Mouse (Mus musculus) CH12.LX (cell line): ENCODE measurements around the gene Emc9. TPM values are rescaled to one million over a fixed set of nuclear protein-coding genes. Genes with fewer than 3 reads are reported as not detected.

Experiments
- DNase-seq: peaks from one replicate; pipeline ENCODE4 v3.0.0-alpha.2; 2013; ENCODE audit errors: extremely low read depth
- H3K27ac ChIP-seq: 2 replicates; pipeline ENCODE4 v1.5.1; 2012; ENCODE audit warnings: low read depth, mild to moderate bottlenecking, control low read depth, moderate library complexity; ENCODE audit not compliant: insufficient read depth
- H3K27me3 ChIP-seq: replicated peaks from 2 replicates; pipeline ENCODE3; 2012; ENCODE audit warnings: inconsistent platforms
- H3K36me3 ChIP-seq, 2 experiments: replicated peaks in 1 of 2; 2 replicates each; pipeline versions ENCODE3 to v1.6.1; 2012; ENCODE audit warnings: inconsistent platforms in 1 of 2, low read length in 1 of 2, mild to moderate bottlenecking in 1 of 2, mixed read lengths in 1 of 2, moderate library complexity in 1 of 2; ENCODE audit not compliant: control insufficient read depth in 1 of 2, insufficient read depth in 1 of 2
- H3K4me1 ChIP-seq, 2 experiments: 2 replicates each; pipeline ENCODE4 v1.6.1; 2012; ENCODE audit warnings: inconsistent platforms in 1 of 2, moderate library complexity in 1 of 2; ENCODE audit not compliant: insufficient read depth in 2 of 2, control insufficient read depth in 1 of 2
- H3K4me2 ChIP-seq: 2 replicates; pipeline ENCODE4 v1.6.1; 2012; ENCODE audit warnings: low read depth, mild to moderate bottlenecking, control low read depth; ENCODE audit not compliant: poor library complexity, insufficient read depth, severe bottlenecking
- H3K4me3 ChIP-seq, 3 experiments: fragments of 150-350 bp in 1 of 3; sonication (generic) in 1 of 3; replicated peaks in 1 of 3; 2 replicates each; pipeline versions ENCODE3 to v1.5.1; 2011 to 2012; ENCODE audit warnings: low read depth in 2 of 3, low read length in 2 of 3, mild to moderate bottlenecking in 2 of 3, moderate library complexity in 2 of 3, control low read depth in 1 of 3, improper control_type of control experiment in 1 of 3, inconsistent platforms in 1 of 3, mixed read lengths in 1 of 3; ENCODE audit not compliant: poor library complexity in 1 of 3
- H3K79me2 ChIP-seq: replicated peaks from 2 replicates; pipeline ENCODE4 v1.6.1; 2012; ENCODE audit warnings: mild to moderate bottlenecking, moderate library complexity; ENCODE audit not compliant: control insufficient read depth, poor library complexity, insufficient read depth, severe bottlenecking; ENCODE audit errors: extremely low read depth
- H3K9ac ChIP-seq: 2 replicates; pipeline ENCODE4 v1.6.1; 2012; ENCODE audit warnings: low read depth, mild to moderate bottlenecking, control low read depth, moderate library complexity; ENCODE audit not compliant: insufficient read depth
- H3K9me3 ChIP-seq: replicated peaks from 2 replicates; pipeline ENCODE3; 2012; ENCODE audit warnings: low read length, inconsistent platforms, mixed read lengths
- BHLHE40 ChIP-seq: IDR thresholded peaks from 2 replicates; pipeline ENCODE4 v1.6.1; 2011; ENCODE audit warnings: mild to moderate bottlenecking, low read depth, low read length, improper control_type of control experiment
- CHD1 ChIP-seq: IDR thresholded peaks from 2 replicates; pipeline ENCODE4 v1.6.1; 2012; ENCODE audit warnings: low read depth, low read length, improper control_type of control experiment, inconsistent platforms
- CHD2 ChIP-seq: IDR thresholded peaks from 2 replicates; pipeline ENCODE4 v1.6.1; 2011; ENCODE audit warnings: low read length, improper control_type of control experiment
- ELF1 ChIP-seq: IDR thresholded peaks from 2 replicates; pipeline ENCODE4 v1.6.1; 2014; ENCODE audit warnings: low read depth, mild to moderate bottlenecking, inconsistent platforms, low read length, improper control_type of control experiment
- IRF4 ChIP-seq: IDR thresholded peaks from 2 replicates; pipeline ENCODE4 v1.6.1; 2014; ENCODE audit warnings: low read depth, mild to moderate bottlenecking, inconsistent platforms, low read length, improper control_type of control experiment
- JUND ChIP-seq: conservative IDR thresholded peaks from 2 replicates; pipeline ENCODE4 v1.6.1; 2011; ENCODE audit warnings: low read depth, low read length, improper control_type of control experiment
- KAT2A ChIP-seq: IDR thresholded peaks from 2 replicates; pipeline ENCODE4 v1.6.1; 2012; ENCODE audit warnings: low read length, improper control_type of control experiment, inconsistent platforms; ENCODE audit not compliant: insufficient replicate concordance
- MAFK ChIP-seq: IDR thresholded peaks from 2 replicates; pipeline ENCODE4 v1.6.1; 2011; ENCODE audit warnings: low read length, improper control_type of control experiment; ENCODE audit not compliant: insufficient replicate concordance
- MAZ ChIP-seq: IDR thresholded peaks from 2 replicates; pipeline ENCODE4 v1.6.1; 2012; ENCODE audit warnings: low read depth, mild to moderate bottlenecking, inconsistent platforms, low read length, improper control_type of control experiment, moderate library complexity
- MEF2A ChIP-seq: IDR thresholded peaks from 2 replicates; pipeline ENCODE4 v1.6.1; 2014; ENCODE audit warnings: low read depth, mild to moderate bottlenecking, inconsistent platforms, low read length, improper control_type of control experiment, borderline replicate concordance
- MXI1 ChIP-seq: IDR thresholded peaks from 2 replicates; pipeline ENCODE4 v1.6.1; 2011; ENCODE audit warnings: mild to moderate bottlenecking, low read depth, low read length, improper control_type of control experiment
- NELFE ChIP-seq: IDR thresholded peaks from 2 replicates; pipeline ENCODE4 v1.6.1; 2011; ENCODE audit warnings: low read depth, low read length, improper control_type of control experiment
- NRF1 ChIP-seq: IDR thresholded peaks from 2 replicates; pipeline ENCODE4 v1.6.1; 2014; ENCODE audit warnings: low read depth, mild to moderate bottlenecking, inconsistent platforms, low read length, improper control_type of control experiment, moderate library complexity
- PAX5 ChIP-seq: IDR thresholded peaks from 2 replicates; pipeline ENCODE4 v1.6.1; 2012; ENCODE audit warnings: low read length, inconsistent platforms, mixed read lengths
- RCOR1 ChIP-seq: conservative IDR thresholded peaks from 2 replicates; pipeline ENCODE4 v1.6.1; 2012; ENCODE audit warnings: low read depth, mild to moderate bottlenecking, inconsistent platforms, low read length, improper control_type of control experiment
- SMC3 ChIP-seq: IDR thresholded peaks from 2 replicates; pipeline ENCODE4 v1.6.1; 2011; ENCODE audit warnings: low read depth, low read length, improper control_type of control experiment
- UBTF ChIP-seq: IDR thresholded peaks from 2 replicates; pipeline ENCODE4 v1.6.1; 2012; ENCODE audit warnings: low read depth, mild to moderate bottlenecking, inconsistent platforms, low read length, improper control_type of control experiment, moderate library complexity
- USF1 ChIP-seq: IDR thresholded peaks from 2 replicates; pipeline ENCODE4 v1.6.1; 2014; ENCODE audit warnings: low read depth, mild to moderate bottlenecking, inconsistent platforms, low read length, improper control_type of control experiment
- ZC3H11A ChIP-seq: IDR thresholded peaks from 2 replicates; pipeline ENCODE4 v1.6.1; 2012; ENCODE audit warnings: low read depth, mild to moderate bottlenecking, inconsistent platforms, low read length, improper control_type of control experiment
- ZKSCAN1 ChIP-seq: IDR thresholded peaks from 2 replicates; pipeline ENCODE4 v1.6.1; 2012; ENCODE audit warnings: low read depth, inconsistent platforms, low read length, improper control_type of control experiment, borderline replicate concordance
- dilution Hi-C: fragments of 300-500 bp; cut with MboI; formaldehyde crosslinking; loops from 2 replicates; pipeline ENCODE4 v1.14.3; 2020; ENCODE audit warnings: low sequenced_read_pairs; ENCODE audit not compliant: extremely low pct_unique_long_range_greater_than_20kb, extremely low pct_ligation_motif_present
- in situ Hi-C: fragments of 300-500 bp; cut with MboI; formaldehyde crosslinking; loops from 3 replicates; pipeline ENCODE4 v1.14.3; 2019; ENCODE audit warnings: low sequenced_read_pairs, low pct_ligation_motif_present, low pct_unique_long_range_greater_than_20kb, mixed read lengths
- polyA plus RNA-seq: library from polyadenylated mRNA; unstranded; fragments of >175 nt; gene quantifications from 2 replicates; pipeline ENCODE4 v1.2.1, GENCODE M21; 2012; ENCODE audit warnings: low read depth; ENCODE audit not compliant: insufficient read length
- total RNA-seq, 2 experiments: library from RNA; depleted of rRNA; stranded (reverse); fragments of 300-350 nt in 1 of 2; fragments of >200 nt in 1 of 2; gene quantifications; 2 replicates each; pipeline ENCODE4 v1.2.3; 2012 to 2014

Gene Emc9
- total and polyA plus RNA-seq, 3 experiments = 1.7 to 9.6 (median 4.2) TPM

DNA sequence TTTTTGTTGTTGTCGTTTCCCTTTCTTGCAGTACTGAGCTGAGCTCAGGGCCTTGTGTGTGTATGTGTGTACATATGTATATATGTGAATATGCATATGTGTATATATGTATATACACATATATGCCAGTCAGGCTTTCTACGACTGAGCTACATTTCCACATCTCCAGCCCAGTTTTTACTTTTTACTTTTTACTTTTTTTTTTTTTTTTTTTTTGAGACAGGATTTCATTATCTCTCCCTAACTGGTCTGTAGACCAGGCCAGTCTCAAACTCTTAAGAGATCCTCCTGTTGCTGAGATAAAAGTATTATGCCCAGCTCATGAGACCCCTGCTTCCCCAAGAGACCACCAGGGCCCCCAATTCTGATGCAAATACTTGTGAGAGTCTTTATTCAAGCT is 31.7 kb upstream of the Emc9 start:
- Histone ChIP-seq H3K4me2 (no peak overlapping the region), H3K9me3 (no peaks in the 10 kb centered on the region), H3K4me3 (no peak overlapping the region), H3K79me2 (no peaks in the 10 kb centered on the region), H3K27me3 (no peaks in the 10 kb centered on the region), H3K9ac (no peak overlapping the region), H3K27ac (no peak overlapping the region), H3K4me1 (no peaks in the 10 kb centered on the region), H3K36me3 (no peaks in the 10 kb centered on the region)
- TF ChIP-seq MAFK (no peak), MEF2A (no peak), ZC3H11A (no peak), MAZ (no peak), ELF1 (no peak), CHD1 (no peak), BHLHE40 (no peak)
- no peak for DNase-seq
- dilution Hi-C loops (no loop called here), in situ Hi-C loops (no loop called here)

DNA sequence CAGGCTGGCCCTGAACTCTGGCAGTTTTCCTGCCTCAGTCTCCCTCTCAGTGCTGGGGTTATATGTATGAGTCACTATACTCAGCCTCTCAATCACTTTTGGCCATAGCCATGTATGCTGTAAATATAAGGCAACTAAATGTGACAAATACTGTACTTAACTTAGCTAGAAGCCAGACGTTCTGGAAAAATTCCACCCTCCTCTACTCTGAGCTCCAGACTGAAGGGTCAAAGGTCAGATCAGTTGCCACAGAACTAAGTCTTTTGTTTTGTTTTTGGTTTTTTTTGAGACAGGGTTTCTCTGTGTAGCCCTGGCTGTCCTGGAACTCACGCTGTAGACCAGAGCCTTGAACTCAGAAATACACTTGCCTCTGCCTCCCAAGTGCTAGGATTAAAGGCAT is 30.8 kb upstream of the Emc9 start:
- H3K36me3 ChIP-seq = peaks cover 0 to 2% of the 10 kb centered on the region in 2 experiments
- H3K4me1 ChIP-seq = no peaks in the 10 kb centered on the region
- H3K4me3 ChIP-seq = no peak overlapping the region
- H3K4me2 ChIP-seq = no peak overlapping the region
- H3K79me2 ChIP-seq = no peaks in the 10 kb centered on the region
- DNase-seq = no peak
- in situ Hi-C loops = no loop called here
- TF ChIP-seq CHD2 (no peak), NRF1 (no peak), IRF4 (no peak), NELFE (no peak)
- dilution Hi-C loops = no loop called here
- H3K9ac ChIP-seq = no peak overlapping the region
- H3K27me3 ChIP-seq = no peaks in the 10 kb centered on the region
- no peaks in the 10 kb centered on the region for H3K9me3 ChIP-seq
- no peak overlapping the region for H3K27ac ChIP-seq

DNA sequence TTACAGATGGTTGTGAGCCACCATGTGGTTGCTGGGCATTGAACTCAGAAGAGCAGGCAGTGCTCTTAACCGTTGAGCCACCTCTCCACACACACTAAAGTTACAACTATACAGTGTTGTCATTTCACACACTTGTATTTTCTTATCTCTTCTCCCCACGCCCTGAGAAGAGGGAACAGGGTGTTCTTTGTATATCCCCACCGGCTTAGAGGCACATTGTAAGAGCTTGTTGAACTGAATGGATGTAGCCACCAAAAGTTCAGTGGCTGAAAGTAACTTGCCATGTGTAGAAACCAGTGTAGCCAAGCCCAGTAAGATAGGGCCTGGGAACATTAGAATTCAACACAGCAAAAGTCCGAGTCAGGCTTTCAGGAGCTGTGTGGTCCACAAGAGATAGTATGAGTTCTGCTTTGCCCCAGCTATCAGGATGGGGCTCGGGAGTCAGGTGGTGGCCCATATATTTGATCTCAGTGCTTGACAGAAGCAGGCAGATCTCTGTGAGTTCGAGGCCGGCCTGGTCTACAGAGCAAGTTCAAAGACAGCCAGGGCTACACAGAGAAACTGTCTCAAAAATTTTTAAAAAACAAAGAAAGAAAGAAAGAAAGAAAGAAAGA is 29.6 kb upstream of the Emc9 start:
- Histone ChIP-seq H3K27ac (no peak overlapping the region), H3K79me2 (no peaks in the 10 kb centered on the region), H3K36me3 (peaks cover 3 to 12% of the 10 kb centered on the region in 2 experiments), H3K27me3 (no peaks in the 10 kb centered on the region), H3K4me1 (no peaks in the 10 kb centered on the region), H3K9ac (no peak overlapping the region), H3K9me3 (no peaks in the 10 kb centered on the region), H3K4me2 (no peak overlapping the region), H3K4me3 (no peak overlapping the region)
- dilution Hi-C loops (no loop called here), in situ Hi-C loops (no loop called here)
- TF ChIP-seq ZKSCAN1 (no peak), ZC3H11A (no peak), MEF2A (no peak), MXI1 (no peak), MAZ (no peak), BHLHE40 (no peak), UBTF (no peak), JUND (no peak), IRF4 (no peak), NRF1 (no peak), KAT2A (no peak), MAFK (no peak), USF1 (no peak), SMC3 (no peak), CHD1 (no peak), RCOR1 (no peak), PAX5 (no peak)
- no peak for DNase-seq
